In the genomic region with DNA sequence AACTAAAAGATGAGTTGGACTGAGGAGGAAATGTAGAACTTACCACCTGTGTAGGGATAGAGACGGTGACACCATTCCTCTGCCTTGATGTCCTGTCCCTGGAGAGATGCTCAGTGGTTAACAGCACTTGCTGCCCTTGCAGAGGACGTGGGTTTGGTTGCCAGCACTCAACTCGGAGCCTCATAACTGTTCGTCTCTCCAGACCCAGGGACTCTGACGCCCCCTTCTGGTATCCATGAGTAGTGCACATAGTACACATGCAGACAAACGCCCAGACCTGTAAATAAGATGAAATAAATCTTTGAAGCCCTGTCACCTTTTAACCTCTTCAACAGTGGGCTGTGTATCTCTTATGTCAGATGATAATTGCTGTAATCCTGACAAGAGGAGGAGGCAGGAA, we compare ENCODE assay signal across 16 mouse cellular contexts. TPM values are rescaled to one million over a fixed set of nuclear protein-coding genes. Genes with fewer than 3 reads are reported as not detected.
A peak's percentile ranks its signal among the peaks of the same experiment; 100 is the strongest.
DNase-seq lines count a peak whose midpoint lies in the region; ATAC-seq and TF ChIP-seq lines count a peak whose summit lies in the region.
"Had no signal": no experiment of that assay in that cellular context is flagged by ENCODE, and none has a peak within 500 bp of the region (broad histone marks: within the 10 kb centered on the region; RNA-seq: fewer than 3 reads in every experiment).

No protein-coding gene starts in this region.

- 77% methylated on average over 6 of the region's 6 CpGs for WGBS in kidney, postnatal 0 days
- WGBS in small intestine, adult 2 months, result 79% methylated on average over 6 of the region's 6 CpGs

- no peak overlapping the region for H3K9ac ChIP-seq in kidney, postnatal 0 days (ENCODE audit: low read depth, low read length)
- H3K9ac ChIP-seq: hindbrain, embryonic 12.5 days; liver, embryonic 13.5 days; neural tube, embryonic 13.5 days had no signal

- H3K4me1 ChIP-seq in kidney, postnatal 0 days (replicated peaks; ENCODE audit: insufficient read depth, low read length), result no peaks in the 10 kb centered on the region; the same call in 1 of the 2 replicates
- no peaks in the 10 kb centered on the region for H3K4me1 ChIP-seq in testis, adult 2 months (ENCODE audit: control insufficient read depth, insufficient read depth, low read length)
- no peaks in the 10 kb centered on the region for H3K4me1 ChIP-seq in small intestine, adult 2 months (ENCODE audit: control insufficient read depth, insufficient read depth, insufficient read length, low read length)
- H3K4me1 ChIP-seq: hindbrain, embryonic 12.5 days had no signal

- no peak overlapping the region for H3K4me3 ChIP-seq in kidney, postnatal 0 days (replicated peaks; ENCODE audit: low read depth, low read length)
- H3K4me3 ChIP-seq in testis, adult 2 months (ENCODE audit: control insufficient read depth, low read depth, low read length), result no peak overlapping the region
- H3K4me3 ChIP-seq in small intestine, adult 2 months (ENCODE audit: low read depth, low read length), result no peak overlapping the region
- H3K4me3 ChIP-seq: hindbrain, embryonic 12.5 days; liver, embryonic 13.5 days; neural tube, embryonic 13.5 days had no signal

- peaks cover 25% of the 10 kb centered on the region; the same call in 1 of the 2 replicates for H3K36me3 ChIP-seq in kidney, postnatal 0 days (ENCODE audit: insufficient read depth, low read length)
- H3K36me3 ChIP-seq in testis, adult 2 months (ENCODE audit: control insufficient read depth, insufficient read depth, low read length), result peaks cover 11% of the 10 kb centered on the region
- H3K36me3 ChIP-seq in small intestine, adult 2 months (ENCODE audit: control insufficient read depth, insufficient read depth, low read length), result peaks cover 52% of the 10 kb centered on the region

- no peak overlapping the region for H3K27ac ChIP-seq in kidney, postnatal 0 days
- H3K27ac ChIP-seq in testis, adult 2 months (ENCODE audit: control insufficient read depth, insufficient read depth, low read depth, low read length), result no peak overlapping the region
- no peak overlapping the region for H3K27ac ChIP-seq in small intestine, adult 2 months (ENCODE audit: insufficient read depth, low read depth, low read length)
- H3K27ac ChIP-seq: hindbrain, embryonic 12.5 days; liver, embryonic 13.5 days; neural tube, embryonic 13.5 days had no signal

- DNase-seq in kidney, postnatal 0 days (ENCODE audit: low spot score), result no peak
- DNase-seq in kidney, adult 11 months, result no peak
- no peak for DNase-seq in testis, postnatal 14 days (ENCODE audit: low spot score)
- peak; percentile 75 for DNase-seq in R1 (ENCODE audit: low read depth, low spot score)
- no peak for DNase-seq in right cerebral cortex, adult 2 months (ENCODE audit: low spot score in 2 of 2)
- DNase-seq in embryo, embryonic 9.5 days (ENCODE audit: extremely low spot score), result no peak
- DNase-seq: adrenal gland, adult 8-10 months; cerebellum, adult 11-12 months; embryo, embryonic 11 days; kidney, postnatal 10 days; liver, embryonic 13.5 days; right cerebral cortex, postnatal 14 days had no signal

- peak; percentile 53 for TF ChIP-seq CTCF in kidney, postnatal 0 days (IDR thresholded peaks at IDR 0.05; ENCODE audit: low read depth)
- TF ChIP-seq CTCF in testis, adult 2 months (IDR thresholded peaks at IDR 0.05; ENCODE audit: control insufficient read depth, insufficient read depth, insufficient replicate concordance, low read depth, low read length), result peak; percentile 57; the same call in 1 of the 2 replicates
- peak; percentile 47; the same call in 1 of the 2 replicates for TF ChIP-seq CTCF in small intestine, adult 2 months (IDR thresholded peaks at IDR 0.05; ENCODE audit: extremely low read depth, insufficient read length, insufficient replicate concordance, low read depth, low read length)

- TF ChIP-seq POLR2A in testis, adult 2 months (IDR thresholded peaks at IDR 0.05; ENCODE audit: control insufficient read depth, low read depth, low read length), result no peak
- no peak for TF ChIP-seq POLR2A in small intestine, adult 2 months (IDR thresholded peaks at IDR 0.05; ENCODE audit: low read depth, low read length)

- no peaks in the 10 kb centered on the region for H3K9me3 ChIP-seq in kidney, postnatal 0 days (replicated peaks; ENCODE audit: low read length)
- H3K9me3 ChIP-seq: hindbrain, embryonic 12.5 days; liver, embryonic 13.5 days; neural tube, embryonic 13.5 days had no signal

- ATAC-seq in kidney, postnatal 0 days (replicated peaks; ENCODE audit: low FRiP score, low read depth), result no peak

- H3K27me3 ChIP-seq in kidney, postnatal 0 days (ENCODE audit: insufficient read depth, low read length), result no peaks in the 10 kb centered on the region
- no peaks in the 10 kb centered on the region for H3K27me3 ChIP-seq in testis, adult 2 months (ENCODE audit: control insufficient read depth, insufficient read depth, low read length)
- no peaks in the 10 kb centered on the region for H3K27me3 ChIP-seq in small intestine, adult 2 months (ENCODE audit: control insufficient read depth, insufficient read depth, low read length)
- H3K27me3 ChIP-seq: hindbrain, embryonic 12.5 days; liver, embryonic 13.5 days; neural tube, embryonic 13.5 days had no signal

- H3K4me2 ChIP-seq in kidney, postnatal 0 days (ENCODE audit: low read length), result no peak overlapping the region
- H3K4me2 ChIP-seq: hindbrain, embryonic 12.5 days; liver, embryonic 13.5 days; neural tube, embryonic 13.5 days had no signal

RNA-seq across cellular contexts. Expression of a gene that starts 17.9 kb away (rescaled TPM):
- polyA plus RNA-seq in kidney, postnatal 0 days (2015; fragmentation: Nextera tagmentation; extraction: Ambion mirVana), result 36.8 and 42.8 TPM in 2 replicates
- polyA plus RNA-seq in testis, adult 2 months (2012; rRNA removed), result 56.0 and 56.5 TPM in 2 replicates
- 6.6 and 9.7 TPM in 2 replicates for polyA plus RNA-seq in small intestine, adult 2 months (2012; rRNA removed)

RNA-seq across cellular contexts. Expression of a gene that starts 18.0 kb away (rescaled TPM):
- 86.4 and 94.1 TPM in 2 replicates for polyA plus RNA-seq in kidney, postnatal 0 days (2015; fragmentation: Nextera tagmentation; extraction: Ambion mirVana)
- 16.5 and 17.1 TPM in 2 replicates for polyA plus RNA-seq in testis, adult 2 months (2012; rRNA removed)
- 35.9 and 54.6 TPM in 2 replicates for polyA plus RNA-seq in small intestine, adult 2 months (2012; rRNA removed)

RNA-seq across cellular contexts. Expression of a gene that starts 26.1 kb away (rescaled TPM):
- polyA plus RNA-seq in kidney, postnatal 0 days (2015; fragmentation: Nextera tagmentation; extraction: Ambion mirVana), result 63.9 and 66.5 TPM in 2 replicates
- polyA plus RNA-seq in testis, adult 2 months (2012; rRNA removed), result 58.7 and 59.6 TPM in 2 replicates
- polyA plus RNA-seq in small intestine, adult 2 months (2012; rRNA removed), result 4.4 and 4.8 TPM in 2 replicates

RNA-seq across cellular contexts. Expression of a gene that starts 44.2 kb away (rescaled TPM):
- 51.2 and 52.7 TPM in 2 replicates for polyA plus RNA-seq in kidney, postnatal 0 days (2015; fragmentation: Nextera tagmentation; extraction: Ambion mirVana)
- polyA plus RNA-seq in testis, adult 2 months (2012; rRNA removed), result 6.2 and 7.7 TPM in 2 replicates
- polyA plus RNA-seq in small intestine, adult 2 months (2012; rRNA removed), result 11.9 and 13.9 TPM in 2 replicates

Comparison
In these comparisons a context has a peak if more than half of its experiments do, and no peak if none do; other contexts are left out.
1. RNA of a gene that starts 26.1 kb away (polyA plus RNA-seq): 63.9 to 66.5 TPM in kidney, postnatal 0 days and 58.7 to 59.6 TPM in testis, adult 2 months; 4.4 to 4.8 TPM in small intestine, adult 2 months; every median in the first group is over 10 times any median in the second.
2. Peak in every context shown above with its lines, with median percentiles within 50 percentile points of each other: CTCF ChIP-seq.